Mouse (Mus musculus): ENCODE measurements around the gene Gm20695. TPM values are rescaled to one million over a fixed set of nuclear protein-coding genes. Genes with fewer than 3 reads are reported as not detected.

Gene Gm20695
- polyA plus RNA-seq (2014; fragmentation: Nextera tagmentation; extraction: Ambion mirVana) = 1.7 and 2.0 TPM in 2 replicates

GRCm38 (mm10) chr16:3884201-3885064 is at the start of gene Gm20695, which contains the start of gene Zfp597:
Gene Gm20695 (plus strand): TSS chr16:3884648.
Gene Zfp597 (minus strand): TSS chr16:3884561.
- Histone ChIP-seq H3K36me3 (ENCODE audit: control insufficient read depth, insufficient read depth, low read length) (peaks cover 3% of the 10 kb centered on the region; the same call in 1 of the 2 replicates), H3K4me1 (replicated peaks; ENCODE audit: control insufficient read depth, insufficient read depth, low read length) (peaks cover 10% of the 10 kb centered on the region), H3K4me2 (ENCODE audit: low read length) (peak within 1 kb of the TSS; percentile 64), H3K27ac (ENCODE audit: low read depth) (peak within 1 kb of the TSS; percentile 78), H3K9ac (ENCODE audit: low read length) (peak within 1 kb of the TSS; percentile 81), H3K27me3 (replicated peaks; ENCODE audit: control insufficient read depth, insufficient read depth, low read length) (no peaks in the 10 kb centered on the region), H3K9me3 (ENCODE audit: control insufficient read depth, low read length) (no peaks in the 10 kb centered on the region), H3K4me3 (ENCODE audit: low read depth, low read length) (peak within 1 kb of the TSS; percentile 95)
- ATAC-seq (replicated peaks; ENCODE audit: low FRiP score, low TSS enrichment, low read depth) = peak; percentile 99
- under 1% methylated on average over 86 of the region's 88 CpGs for WGBS
- peak; percentile 94 for DNase-seq (ENCODE audit: low spot score)

DNA sequence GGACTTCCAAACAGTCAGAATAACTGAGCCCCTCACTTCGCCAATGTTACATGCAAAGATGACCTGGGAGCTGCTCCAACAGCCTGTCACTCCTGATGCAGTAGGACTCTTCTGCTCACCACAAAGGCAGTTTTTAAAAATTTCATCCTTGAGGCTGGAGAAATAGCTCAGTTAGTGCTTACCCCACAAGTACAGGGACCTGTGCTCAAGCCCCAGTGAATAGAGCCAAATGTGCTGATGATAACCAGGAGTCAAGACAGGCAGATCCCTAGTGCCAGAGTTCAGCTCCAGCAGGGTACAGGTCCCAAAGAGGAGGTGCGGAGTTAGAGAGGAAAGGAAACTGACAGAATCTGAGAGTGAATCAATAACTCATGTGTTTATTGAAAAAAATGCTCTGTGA is 49.0 kb upstream of the Gm20695 start:
- 71% methylated on average over 2 of the region's 2 CpGs for WGBS
- Histone ChIP-seq H3K9ac (ENCODE audit: low read length) (no peak overlapping the region), H3K27ac (ENCODE audit: low read depth) (no peak overlapping the region), H3K9me3 (ENCODE audit: control insufficient read depth, low read length) (no peaks in the 10 kb centered on the region), H3K27me3 (replicated peaks; ENCODE audit: control insufficient read depth, insufficient read depth, low read length) (no peaks in the 10 kb centered on the region), H3K4me2 (ENCODE audit: low read length) (no peak overlapping the region), H3K36me3 (ENCODE audit: control insufficient read depth, insufficient read depth, low read length) (no peaks in the 10 kb centered on the region), H3K4me3 (ENCODE audit: low read depth, low read length) (no peak overlapping the region), H3K4me1 (replicated peaks; ENCODE audit: control insufficient read depth, insufficient read depth, low read length) (no peaks in the 10 kb centered on the region)
- no peak for ATAC-seq (replicated peaks; ENCODE audit: low FRiP score, low TSS enrichment, low read depth)
- DNase-seq (ENCODE audit: low spot score) = no peak

GRCm38 (mm10) chr16:3839157-3839885 is 45.1 kb upstream of the Gm20695 start:
- H3K9me3 ChIP-seq (ENCODE audit: control insufficient read depth, low read length) = no peaks in the 10 kb centered on the region
- WGBS = 51% methylated on average over 17 of the region's 17 CpGs
- no peak overlapping the region for H3K4me2 ChIP-seq (ENCODE audit: low read length)
- no peak overlapping the region for H3K27ac ChIP-seq (ENCODE audit: low read depth)
- H3K4me3 ChIP-seq (ENCODE audit: low read depth, low read length) = no peak overlapping the region
- DNase-seq (ENCODE audit: low spot score) (no peak), ATAC-seq (replicated peaks; ENCODE audit: low FRiP score, low TSS enrichment, low read depth) (no peak)
- H3K4me1 ChIP-seq (replicated peaks; ENCODE audit: control insufficient read depth, insufficient read depth, low read length) = no peaks in the 10 kb centered on the region
- H3K36me3 ChIP-seq (ENCODE audit: control insufficient read depth, insufficient read depth, low read length) = no peaks in the 10 kb centered on the region
- H3K9ac ChIP-seq (ENCODE audit: low read length) = no peak overlapping the region
- no peaks in the 10 kb centered on the region for H3K27me3 ChIP-seq (replicated peaks; ENCODE audit: control insufficient read depth, insufficient read depth, low read length)

- H3K4me1 ChIP-seq (replicated peaks; ENCODE audit: control insufficient read depth, insufficient read depth, low read length) = peaks cover 4% of the 10 kb centered on the region; the same call in 1 of the 2 replicates
- no peaks in the 10 kb centered on the region for H3K36me3 ChIP-seq (ENCODE audit: control insufficient read depth, insufficient read depth, low read length)
- no peaks in the 10 kb centered on the region for H3K9me3 ChIP-seq (ENCODE audit: control insufficient read depth, low read length)
- H3K9ac ChIP-seq (ENCODE audit: low read length) = no peak overlapping the region
- no peak overlapping the region for H3K4me3 ChIP-seq (ENCODE audit: low read depth, low read length)
- H3K27me3 ChIP-seq (replicated peaks; ENCODE audit: control insufficient read depth, insufficient read depth, low read length) = no peaks in the 10 kb centered on the region
- H3K27ac ChIP-seq (ENCODE audit: low read depth) = no peak overlapping the region
- DNase-seq (ENCODE audit: low spot score) (no peak), ATAC-seq (replicated peaks; ENCODE audit: low FRiP score, low TSS enrichment, low read depth) (no peak)
- WGBS = 28% methylated on average over 4 of the region's 4 CpGs
- H3K4me2 ChIP-seq (ENCODE audit: low read length) = no peak overlapping the region
Observed at GRCm38 (mm10) chr16:3842989-3843388, 41.5 kb upstream of the Gm20695 start.

DNA sequence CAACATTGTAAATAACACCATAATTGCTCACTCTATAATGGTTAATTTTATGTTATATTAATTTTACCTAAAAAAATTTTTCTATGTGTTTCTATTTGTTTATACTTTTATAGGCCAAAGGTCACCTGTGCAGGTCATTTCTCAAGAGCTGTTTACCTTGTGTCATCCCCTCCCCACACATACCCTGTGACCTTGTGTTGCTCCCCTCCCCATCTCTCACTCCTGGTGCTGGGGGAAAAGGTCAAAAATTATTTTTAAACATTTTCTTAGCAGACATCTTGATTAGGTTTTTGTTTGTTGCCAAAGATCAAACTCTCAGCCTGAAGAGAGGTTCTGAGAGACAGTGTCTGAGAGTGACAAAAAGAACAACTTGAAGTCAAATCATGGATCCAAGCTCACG is 40.7 kb upstream of the Gm20695 start:
- Histone ChIP-seq H3K9ac (ENCODE audit: low read length) (no peak overlapping the region), H3K36me3 (ENCODE audit: control insufficient read depth, insufficient read depth, low read length) (no peaks in the 10 kb centered on the region), H3K4me2 (ENCODE audit: low read length) (no peak overlapping the region), H3K4me3 (ENCODE audit: low read depth, low read length) (no peak overlapping the region), H3K9me3 (ENCODE audit: control insufficient read depth, low read length) (no peaks in the 10 kb centered on the region), H3K4me1 (replicated peaks; ENCODE audit: control insufficient read depth, insufficient read depth, low read length) (peaks cover 5% of the 10 kb centered on the region; the same call in 1 of the 2 replicates), H3K27me3 (replicated peaks; ENCODE audit: control insufficient read depth, insufficient read depth, low read length) (no peaks in the 10 kb centered on the region), H3K27ac (ENCODE audit: low read depth) (no peak overlapping the region)
- WGBS = 48% methylated on average over 1 of the region's 1 CpGs
- no peak for ATAC-seq (replicated peaks; ENCODE audit: low FRiP score, low TSS enrichment, low read depth)
- DNase-seq (ENCODE audit: low spot score) = no peak

DNA sequence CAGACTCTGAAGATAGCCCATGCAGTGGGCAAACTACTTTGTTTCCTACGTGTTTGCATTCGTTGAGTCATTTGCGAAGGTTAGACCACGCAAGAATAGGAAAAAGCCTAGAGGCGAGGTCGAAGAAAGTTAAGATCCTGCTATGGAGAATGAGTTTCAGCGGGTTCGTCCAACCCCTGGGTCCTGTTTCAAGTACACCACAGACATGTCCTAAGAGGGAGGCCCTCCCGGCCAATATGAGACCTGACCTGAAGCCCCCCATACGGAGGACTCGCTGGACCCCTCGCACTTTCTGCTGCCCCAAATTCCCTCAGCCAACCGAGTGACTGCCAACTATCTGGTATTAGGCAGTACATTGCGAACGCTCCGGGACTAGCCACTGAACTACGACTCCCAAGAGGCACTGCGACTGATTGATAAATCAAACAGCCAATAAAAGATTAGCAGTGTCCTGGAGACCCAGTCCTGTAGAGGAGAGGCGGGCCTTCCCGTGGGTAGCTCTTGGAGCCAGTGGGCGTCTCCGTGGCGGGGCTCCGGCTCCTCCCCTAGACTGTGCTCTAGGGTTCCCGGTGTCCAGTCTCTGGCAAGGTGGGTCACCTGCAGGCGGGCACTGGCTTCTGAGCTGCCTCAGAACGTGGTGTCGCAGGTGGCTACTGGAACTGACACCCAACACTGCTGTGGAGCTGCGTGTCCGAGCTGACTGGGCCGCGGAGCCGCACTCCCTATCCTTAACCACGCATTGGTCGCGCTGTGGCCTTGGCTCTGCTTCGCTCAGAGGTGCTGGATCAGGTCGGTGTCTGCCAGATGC is 37.5 kb upstream of the Gm20695 start, which contains the start of gene Zfp174:
Gene Zfp174, plus strand, starts transcription at position 558 of the 808 bp plus-strand sequence.
- WGBS = 3% methylated on average over 38 of the region's 38 CpGs
- H3K27ac ChIP-seq (ENCODE audit: low read depth) = no peak within 1 kb of the TSS
- ATAC-seq (replicated peaks; ENCODE audit: low FRiP score, low TSS enrichment, low read depth) (peak; percentile 100), DNase-seq (ENCODE audit: low spot score) (peak; percentile 94)
- H3K4me2 ChIP-seq (ENCODE audit: low read length) = peak within 1 kb of the TSS; percentile 69
- no peaks in the 10 kb centered on the region for H3K27me3 ChIP-seq (replicated peaks; ENCODE audit: control insufficient read depth, insufficient read depth, low read length)
- peak within 1 kb of the TSS; percentile 56 for H3K4me3 ChIP-seq (ENCODE audit: low read depth, low read length)
- peaks cover 5% of the 10 kb centered on the region; the same call in 1 of the 2 replicates for H3K4me1 ChIP-seq (replicated peaks; ENCODE audit: control insufficient read depth, insufficient read depth, low read length)
- peak within 1 kb of the TSS; percentile 54 for H3K9ac ChIP-seq (ENCODE audit: low read length)
- no peaks in the 10 kb centered on the region for H3K9me3 ChIP-seq (ENCODE audit: control insufficient read depth, low read length)
- no peaks in the 10 kb centered on the region for H3K36me3 ChIP-seq (ENCODE audit: control insufficient read depth, insufficient read depth, low read length)

DNA sequence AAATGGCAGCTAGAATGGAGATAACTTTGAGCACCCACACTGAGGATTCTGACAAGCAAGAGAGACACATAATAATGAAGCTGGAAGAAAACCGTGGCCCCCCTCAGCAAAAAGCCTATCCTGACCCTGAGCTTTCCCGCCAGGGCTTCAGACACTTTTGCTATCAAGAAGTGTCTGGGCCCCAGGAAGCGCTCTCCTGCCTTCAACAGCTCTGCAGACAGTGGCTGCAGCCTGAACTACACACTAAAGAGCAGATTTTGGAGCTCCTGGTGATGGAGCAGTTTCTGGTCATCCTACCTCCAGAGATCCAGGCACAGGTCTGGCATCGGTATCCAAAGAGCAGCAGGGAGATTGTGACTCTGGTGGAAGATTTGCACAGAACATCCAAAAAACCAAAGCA is 36.6 kb upstream of the Gm20695 start:
- Histone ChIP-seq H3K9me3 (ENCODE audit: control insufficient read depth, low read length) (no peaks in the 10 kb centered on the region), H3K27me3 (replicated peaks; ENCODE audit: control insufficient read depth, insufficient read depth, low read length) (no peaks in the 10 kb centered on the region), H3K27ac (ENCODE audit: low read depth) (no peak overlapping the region), H3K9ac (ENCODE audit: low read length) (peak overlapping the region; percentile 54; the same call in 1 of the 2 replicates), H3K4me2 (ENCODE audit: low read length) (peak overlapping the region; percentile 69), H3K36me3 (ENCODE audit: control insufficient read depth, insufficient read depth, low read length) (no peaks in the 10 kb centered on the region), H3K4me1 (replicated peaks; ENCODE audit: control insufficient read depth, insufficient read depth, low read length) (peaks cover 5% of the 10 kb centered on the region; the same call in 1 of the 2 replicates), H3K4me3 (ENCODE audit: low read depth, low read length) (peak overlapping the region; percentile 56; the same call in 1 of the 2 replicates)
- WGBS = 59% methylated on average over 4 of the region's 4 CpGs
- no peak for DNase-seq (ENCODE audit: low spot score)
- no peak for ATAC-seq (replicated peaks; ENCODE audit: low FRiP score, low TSS enrichment, low read depth)

DNA sequence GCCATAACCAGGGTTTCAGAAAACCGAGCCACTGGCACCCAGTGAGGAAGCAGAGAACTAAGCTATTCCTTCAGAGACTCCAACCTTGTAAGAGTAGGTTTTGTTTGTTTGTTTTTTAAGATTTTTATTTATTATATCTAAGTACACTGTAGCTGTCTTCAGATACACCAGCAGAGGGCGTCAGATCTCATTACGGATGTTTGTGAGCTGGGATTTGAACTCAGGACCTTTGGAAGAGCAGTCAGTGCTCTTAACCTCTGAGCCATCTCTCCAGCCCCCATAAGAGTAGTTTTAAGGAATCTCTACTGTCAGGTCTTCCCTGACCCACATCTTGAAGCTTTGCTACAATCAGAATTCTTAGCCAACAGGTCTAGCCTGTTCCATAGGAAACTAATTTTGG is 36.0 kb upstream of the Gm20695 start:
- 78% methylated on average over 3 of the region's 3 CpGs for WGBS
- Histone ChIP-seq H3K27me3 (replicated peaks; ENCODE audit: control insufficient read depth, insufficient read depth, low read length) (no peaks in the 10 kb centered on the region), H3K4me1 (replicated peaks; ENCODE audit: control insufficient read depth, insufficient read depth, low read length) (peaks cover 5% of the 10 kb centered on the region; the same call in 1 of the 2 replicates), H3K9me3 (ENCODE audit: control insufficient read depth, low read length) (no peaks in the 10 kb centered on the region), H3K4me3 (ENCODE audit: low read depth, low read length) (no peak overlapping the region), H3K9ac (ENCODE audit: low read length) (no peak overlapping the region), H3K36me3 (ENCODE audit: control insufficient read depth, insufficient read depth, low read length) (no peaks in the 10 kb centered on the region), H3K4me2 (ENCODE audit: low read length) (no peak overlapping the region), H3K27ac (ENCODE audit: low read depth) (no peak overlapping the region)
- no peak for ATAC-seq (replicated peaks; ENCODE audit: low FRiP score, low TSS enrichment, low read depth)
- DNase-seq (ENCODE audit: low spot score) = no peak

Measured in intestine, embryonic 14.5 days (tissue).